Mouse (Mus musculus): ENCODE results near the gene Ldlr. TPM values are rescaled to one million over a fixed set of nuclear protein-coding genes. Genes with fewer than 3 reads are reported as not detected.

The Ldlr gene
- polyA plus RNA-seq, 1 experiment from 2014 or later = 76.7 TPM

DNA sequence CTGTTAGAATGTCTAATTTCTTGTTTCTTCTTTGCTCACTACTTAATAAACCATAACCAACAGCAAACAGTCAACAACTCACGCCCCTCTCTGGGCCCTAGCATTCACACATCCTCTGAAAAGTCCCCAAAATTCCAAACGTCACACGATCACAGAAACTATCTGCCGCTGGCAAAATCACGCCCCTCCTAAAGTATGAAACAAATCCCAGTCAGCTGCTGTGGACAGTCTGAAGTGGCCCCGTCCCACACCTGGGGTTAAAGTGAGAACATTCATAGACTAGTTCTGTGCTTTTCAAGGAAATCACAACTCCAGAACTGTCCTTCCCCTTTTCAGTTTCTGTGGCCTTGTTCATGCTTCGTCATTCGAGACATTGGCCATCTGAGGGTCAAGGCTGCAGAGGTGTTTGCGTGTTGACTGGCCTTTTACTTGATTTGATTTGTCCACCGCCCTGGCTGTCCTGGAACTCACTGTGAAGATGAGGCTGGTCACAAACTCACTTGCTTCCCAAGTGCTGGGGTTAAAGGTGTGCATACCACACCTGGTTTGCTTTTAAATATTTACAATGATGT, 5.1 kb downstream of the Ldlr start:
- H3K4me2 ChIP-seq (replicated peaks) = no peak overlapping the region; the same call in 1 of the 2 replicates
- no peak overlapping the region for H3K9ac ChIP-seq
- no peaks in the 10 kb centered on the region for H3K9me3 ChIP-seq
- H3K27ac ChIP-seq = no peak overlapping the region
- H3K36me3 ChIP-seq = peaks cover 30% of the 10 kb centered on the region
- no peak for ATAC-seq
- H3K4me3 ChIP-seq (replicated peaks) = no peak overlapping the region
- H3K4me1 ChIP-seq (replicated peaks) = peaks cover 40% of the 10 kb centered on the region
- H3K27me3 ChIP-seq (replicated peaks) = no peaks in the 10 kb centered on the region
- WGBS = 74% methylated on average over 10 of the region's 10 CpGs

DNA sequence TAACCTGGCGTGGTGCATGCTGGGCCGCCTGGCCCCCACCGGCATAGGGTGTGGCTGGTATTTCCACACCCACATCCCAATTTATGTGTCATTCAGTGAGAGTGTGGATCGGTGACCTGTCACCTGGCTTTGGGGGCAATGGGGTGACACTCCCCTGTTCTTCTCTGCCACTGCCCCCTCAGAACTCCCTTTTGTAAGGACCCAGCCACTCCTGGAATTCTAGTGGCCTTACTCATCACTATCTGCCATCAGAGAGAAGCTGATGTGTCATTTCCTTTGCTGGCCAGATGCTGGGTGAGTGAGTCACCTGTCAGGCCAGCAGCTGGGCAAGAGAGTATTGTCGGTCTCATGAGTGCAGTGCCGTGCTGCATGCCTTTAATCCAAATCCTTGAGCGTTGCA, 6.0 kb downstream of the Ldlr start:
- no peak overlapping the region for H3K27ac ChIP-seq
- no peak for ATAC-seq
- no peak overlapping the region for H3K9ac ChIP-seq
- peaks cover 39% of the 10 kb centered on the region for H3K36me3 ChIP-seq
- no peak overlapping the region for H3K4me3 ChIP-seq (replicated peaks)
- H3K27me3 ChIP-seq (replicated peaks) = no peaks in the 10 kb centered on the region
- no peak overlapping the region for H3K4me2 ChIP-seq (replicated peaks)
- no peaks in the 10 kb centered on the region for H3K9me3 ChIP-seq
- 63% methylated on average over 7 of the region's 7 CpGs for WGBS
- H3K4me1 ChIP-seq (replicated peaks) = peaks cover 40% of the 10 kb centered on the region

DNA sequence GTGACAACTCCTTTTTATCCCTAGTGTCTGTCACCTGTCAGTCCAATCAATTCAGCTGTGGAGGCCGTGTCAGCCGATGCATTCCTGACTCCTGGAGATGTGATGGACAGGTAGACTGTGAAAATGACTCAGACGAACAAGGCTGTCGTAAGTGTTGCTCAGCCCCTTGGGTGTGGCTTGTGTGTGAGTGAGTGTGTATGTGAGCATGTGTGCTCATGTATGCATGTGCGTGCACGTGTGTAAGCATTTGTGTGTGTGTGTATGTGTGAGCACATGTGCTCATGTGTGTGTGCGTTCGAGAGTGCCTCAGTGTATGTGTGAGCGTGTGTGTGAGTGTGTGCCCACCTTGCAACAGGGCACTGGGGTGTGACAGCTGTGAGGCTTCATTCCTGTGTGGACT, 9.0 kb downstream of the Ldlr start:
- 86% methylated on average over 9 of the region's 9 CpGs for WGBS
- Histone ChIP-seq H3K9me3 (no peaks in the 10 kb centered on the region), H3K27me3 (replicated peaks) (no peaks in the 10 kb centered on the region), H3K27ac (no peak overlapping the region), H3K9ac (no peak overlapping the region), H3K4me3 (replicated peaks) (no peak overlapping the region), H3K4me1 (replicated peaks) (peaks cover 23% of the 10 kb centered on the region), H3K36me3 (peaks cover 60% of the 10 kb centered on the region), H3K4me2 (replicated peaks) (no peak overlapping the region)
- ATAC-seq = no peak

DNA sequence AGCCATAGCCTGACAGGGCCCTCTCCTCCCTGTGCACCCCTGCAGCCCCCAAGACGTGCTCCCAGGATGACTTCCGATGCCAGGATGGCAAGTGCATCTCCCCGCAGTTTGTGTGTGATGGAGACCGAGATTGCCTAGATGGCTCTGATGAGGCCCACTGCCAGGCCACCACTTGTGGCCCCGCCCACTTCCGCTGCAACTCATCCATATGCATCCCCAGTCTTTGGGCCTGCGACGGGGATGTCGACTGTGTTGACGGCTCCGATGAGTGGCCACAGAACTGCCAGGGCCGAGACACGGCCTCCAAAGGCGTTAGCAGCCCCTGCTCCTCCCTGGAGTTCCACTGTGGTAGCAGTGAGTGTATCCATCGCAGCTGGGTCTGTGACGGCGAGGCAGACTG, 10.2 kb downstream of the Ldlr start:
- Histone ChIP-seq H3K4me3 (replicated peaks) (no peak overlapping the region), H3K4me1 (replicated peaks) (peaks cover 15% of the 10 kb centered on the region), H3K9me3 (no peaks in the 10 kb centered on the region), H3K27me3 (replicated peaks) (no peaks in the 10 kb centered on the region), H3K9ac (no peak overlapping the region), H3K27ac (peak overlapping the region; percentile 52; the same call in 1 of the 2 replicates), H3K4me2 (replicated peaks) (no peak overlapping the region), H3K36me3 (peaks cover 71% of the 10 kb centered on the region)
- WGBS = 91% methylated on average over 17 of the region's 17 CpGs
- ATAC-seq = peak; percentile 4; the same call in 1 of the 2 replicates

DNA sequence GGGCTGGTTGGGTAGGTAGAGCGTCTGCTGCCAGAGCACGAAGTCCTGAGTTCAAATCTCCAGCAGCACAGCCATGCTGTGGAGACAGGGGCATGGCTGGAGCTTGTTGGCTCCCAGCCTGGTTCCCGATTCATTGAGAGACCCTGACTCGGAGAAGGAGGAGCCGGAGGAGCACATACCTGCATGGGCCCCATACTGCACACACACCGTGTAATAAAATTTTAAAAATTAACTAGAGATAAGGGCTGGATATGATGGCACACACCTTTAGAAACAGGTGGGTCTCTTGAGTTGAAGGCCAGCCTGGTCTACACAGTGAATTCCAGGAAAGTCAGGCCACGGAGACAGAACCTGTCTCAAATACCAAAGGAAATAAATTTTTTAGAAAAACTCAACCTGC, 10.7 kb downstream of the Ldlr start:
- peak; percentile 75 for ATAC-seq
- WGBS = 75% methylated on average over 7 of the region's 7 CpGs
- peaks cover 75% of the 10 kb centered on the region for H3K36me3 ChIP-seq

DNA sequence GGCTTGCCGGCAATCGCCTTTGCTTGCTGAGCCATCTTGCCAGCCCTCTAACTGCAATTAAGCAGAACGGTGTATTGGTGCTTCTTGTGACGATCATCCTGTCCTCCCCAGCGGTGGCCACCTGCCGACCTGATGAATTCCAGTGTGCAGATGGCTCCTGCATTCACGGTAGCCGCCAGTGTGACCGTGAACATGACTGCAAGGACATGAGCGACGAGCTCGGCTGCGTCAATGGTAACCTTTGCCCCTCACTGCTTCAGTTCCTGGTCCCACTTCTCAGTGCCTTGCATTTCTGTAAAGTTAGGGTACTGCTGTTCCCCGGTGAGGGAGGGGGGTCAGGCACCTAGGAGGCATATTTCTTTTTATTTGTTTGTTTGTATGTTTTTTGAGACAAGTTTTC, 11.8 kb downstream of the Ldlr start:
- Histone ChIP-seq H3K4me2 (replicated peaks) (no peak overlapping the region), H3K4me1 (replicated peaks) (peaks cover 3% of the 10 kb centered on the region), H3K9me3 (no peaks in the 10 kb centered on the region), H3K27ac (0 out of 2 replicates have a peak overlapping the region, but pooled peaks have one; percentile 22), H3K4me3 (replicated peaks) (no peak overlapping the region), H3K9ac (no peak overlapping the region), H3K36me3 (peaks cover 81% of the 10 kb centered on the region), H3K27me3 (replicated peaks) (no peaks in the 10 kb centered on the region)
- WGBS = 87% methylated on average over 14 of the region's 14 CpGs
- ATAC-seq = no peak

More for the DNA sequence above, 10.7 kb downstream of the Ldlr start:
- Histone ChIP-seq H3K9me3 (no peaks in the 10 kb centered on the region), H3K4me3 (replicated peaks) (no peak overlapping the region), H3K4me2 (replicated peaks) (no peak overlapping the region), H3K9ac (no peak overlapping the region), H3K27me3 (replicated peaks) (no peaks in the 10 kb centered on the region), H3K27ac (peak overlapping the region; percentile 52; the same call in 1 of the 2 replicates), H3K4me1 (replicated peaks) (peaks cover 9% of the 10 kb centered on the region)

DNA sequence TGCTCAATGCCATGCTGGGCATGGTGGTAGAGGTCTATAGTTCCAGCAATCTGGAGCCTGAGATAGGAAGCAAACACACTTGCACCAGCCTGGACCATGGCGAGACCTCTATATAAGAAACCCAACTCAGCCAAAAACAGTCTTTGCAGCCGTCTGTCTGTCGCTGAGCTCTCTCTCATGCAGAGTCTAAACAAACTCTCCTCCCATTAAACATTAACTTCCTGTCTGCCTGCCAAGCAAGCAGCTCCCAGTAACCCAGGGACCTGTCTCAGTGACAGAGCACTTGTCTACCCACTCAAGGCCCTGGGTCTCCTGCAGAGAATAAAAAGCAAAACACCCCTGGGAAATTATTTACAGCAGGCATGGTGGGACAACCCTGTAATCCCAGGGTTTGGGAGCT, 13.3 kb downstream of the Ldlr start:
- Histone ChIP-seq H3K36me3 (peaks cover 75% of the 10 kb centered on the region), H3K4me2 (replicated peaks) (no peak overlapping the region), H3K4me1 (replicated peaks) (peaks cover 3% of the 10 kb centered on the region), H3K9me3 (no peaks in the 10 kb centered on the region), H3K27ac (peak overlapping the region; percentile 60), H3K4me3 (replicated peaks) (no peak overlapping the region), H3K9ac (no peak overlapping the region), H3K27me3 (replicated peaks) (no peaks in the 10 kb centered on the region)
- ATAC-seq = peak; percentile 24; the same call in 1 of the 2 replicates
- 18% methylated on average over 3 of the region's 3 CpGs for WGBS

DNA sequence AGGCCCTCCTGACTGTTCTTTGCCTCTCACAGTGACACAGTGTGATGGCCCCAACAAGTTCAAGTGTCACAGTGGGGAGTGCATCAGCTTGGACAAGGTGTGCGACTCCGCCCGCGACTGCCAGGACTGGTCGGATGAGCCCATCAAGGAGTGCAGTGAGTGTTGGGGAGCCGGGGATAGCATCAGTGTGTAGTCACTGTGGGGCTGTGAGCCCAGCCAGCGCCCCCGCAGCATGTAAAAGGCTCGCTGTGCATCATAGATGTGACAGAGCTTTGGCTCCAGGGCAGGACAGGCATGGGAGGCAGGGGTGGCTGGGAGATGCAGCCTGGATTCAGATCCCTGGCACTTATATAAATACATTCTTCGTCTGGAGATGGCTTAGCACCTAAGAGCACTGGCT, 13.9 kb downstream of the Ldlr start:
- Histone ChIP-seq H3K36me3 (peaks cover 77% of the 10 kb centered on the region), H3K4me3 (replicated peaks) (no peak overlapping the region), H3K9ac (no peak overlapping the region), H3K4me1 (replicated peaks) (peaks cover 3% of the 10 kb centered on the region), H3K9me3 (no peaks in the 10 kb centered on the region), H3K27me3 (replicated peaks) (no peaks in the 10 kb centered on the region), H3K27ac (no peak overlapping the region), H3K4me2 (replicated peaks) (no peak overlapping the region)
- no peak for ATAC-seq
- 86% methylated on average over 10 of the region's 10 CpGs for WGBS

DNA sequence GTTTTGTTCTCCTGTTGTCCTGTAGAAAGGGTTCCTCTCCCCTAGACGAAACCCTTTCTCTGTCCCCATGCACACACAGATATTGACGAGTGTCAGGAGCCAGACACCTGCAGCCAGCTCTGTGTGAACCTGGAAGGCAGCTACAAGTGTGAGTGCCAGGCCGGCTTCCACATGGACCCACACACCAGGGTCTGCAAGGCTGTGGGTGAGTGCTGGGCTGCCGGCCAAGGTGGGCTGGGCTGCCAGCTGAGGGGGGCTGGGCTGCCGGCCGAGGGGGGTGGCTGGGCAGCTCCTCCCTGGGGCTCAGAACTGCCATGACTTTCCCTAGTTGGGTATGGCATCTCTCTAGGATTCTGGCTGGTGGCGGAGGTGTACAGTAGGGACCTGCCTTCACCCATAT, 15.5 kb downstream of the Ldlr start:
- Histone ChIP-seq H3K36me3 (peaks cover 73% of the 10 kb centered on the region), H3K27me3 (replicated peaks) (no peaks in the 10 kb centered on the region), H3K9ac (no peak overlapping the region), H3K27ac (no peak overlapping the region), H3K9me3 (no peaks in the 10 kb centered on the region), H3K4me1 (replicated peaks) (peaks cover 3% of the 10 kb centered on the region), H3K4me2 (replicated peaks) (no peak overlapping the region), H3K4me3 (replicated peaks) (no peak overlapping the region)
- no peak for ATAC-seq
- WGBS = 83% methylated on average over 7 of the region's 7 CpGs

DNA sequence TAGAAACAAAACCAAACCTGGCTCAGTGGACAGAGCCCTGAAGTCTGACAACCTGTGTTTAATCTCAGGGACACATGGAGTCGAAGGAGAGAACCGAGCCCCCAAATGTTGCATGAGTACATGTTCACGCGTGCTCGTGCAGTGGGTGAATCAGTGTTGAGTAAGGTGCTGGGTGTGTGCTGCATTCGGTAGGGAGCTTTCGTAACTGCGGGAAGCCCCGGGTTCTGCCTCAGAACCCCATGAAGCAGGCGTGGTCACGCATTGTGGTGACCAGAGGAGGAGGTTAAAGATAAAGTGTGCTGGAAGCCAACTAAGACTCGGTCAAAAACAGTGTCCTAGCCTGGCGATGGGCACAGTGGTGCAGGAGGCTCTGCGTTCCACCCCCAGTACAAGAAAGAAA, 17.1 kb downstream of the Ldlr start:
- Histone ChIP-seq H3K9ac (no peak overlapping the region), H3K4me3 (replicated peaks) (no peak overlapping the region), H3K27me3 (replicated peaks) (no peaks in the 10 kb centered on the region), H3K36me3 (peaks cover 68% of the 10 kb centered on the region), H3K27ac (no peak overlapping the region), H3K9me3 (no peaks in the 10 kb centered on the region), H3K4me1 (replicated peaks) (peaks cover 3% of the 10 kb centered on the region; the same call in 1 of the 2 replicates), H3K4me2 (replicated peaks) (no peak overlapping the region)
- ATAC-seq = no peak
- 96% methylated on average over 14 of the region's 14 CpGs for WGBS

DNA sequence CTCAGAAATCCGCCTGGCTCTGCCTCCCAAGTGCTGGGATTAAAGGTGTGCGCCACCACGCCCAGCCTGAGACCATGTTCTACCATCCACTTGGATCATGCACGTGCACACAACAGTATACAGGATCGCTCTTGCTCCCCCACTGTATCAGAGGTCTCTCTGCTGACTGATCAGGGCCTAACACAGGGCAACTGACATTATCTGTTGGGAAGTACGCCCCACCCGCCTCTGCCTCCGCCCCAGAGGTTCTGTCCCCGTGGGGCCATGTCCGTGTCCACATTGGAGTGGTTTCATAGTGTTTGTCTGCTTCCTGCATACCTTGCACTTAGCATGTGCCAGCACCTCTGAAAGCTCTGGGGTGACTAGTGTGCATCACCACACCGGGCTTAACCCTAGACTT, 18.2 kb downstream of the Ldlr start:
- no peak for ATAC-seq
- Histone ChIP-seq H3K9ac (no peak overlapping the region), H3K4me2 (replicated peaks) (no peak overlapping the region), H3K4me1 (replicated peaks) (peaks cover 3% of the 10 kb centered on the region; the same call in 1 of the 2 replicates), H3K4me3 (replicated peaks) (no peak overlapping the region), H3K36me3 (peaks cover 72% of the 10 kb centered on the region), H3K27ac (no peak overlapping the region), H3K9me3 (no peaks in the 10 kb centered on the region), H3K27me3 (replicated peaks) (no peaks in the 10 kb centered on the region)
- 93% methylated on average over 11 of the region's 11 CpGs for WGBS

DNA sequence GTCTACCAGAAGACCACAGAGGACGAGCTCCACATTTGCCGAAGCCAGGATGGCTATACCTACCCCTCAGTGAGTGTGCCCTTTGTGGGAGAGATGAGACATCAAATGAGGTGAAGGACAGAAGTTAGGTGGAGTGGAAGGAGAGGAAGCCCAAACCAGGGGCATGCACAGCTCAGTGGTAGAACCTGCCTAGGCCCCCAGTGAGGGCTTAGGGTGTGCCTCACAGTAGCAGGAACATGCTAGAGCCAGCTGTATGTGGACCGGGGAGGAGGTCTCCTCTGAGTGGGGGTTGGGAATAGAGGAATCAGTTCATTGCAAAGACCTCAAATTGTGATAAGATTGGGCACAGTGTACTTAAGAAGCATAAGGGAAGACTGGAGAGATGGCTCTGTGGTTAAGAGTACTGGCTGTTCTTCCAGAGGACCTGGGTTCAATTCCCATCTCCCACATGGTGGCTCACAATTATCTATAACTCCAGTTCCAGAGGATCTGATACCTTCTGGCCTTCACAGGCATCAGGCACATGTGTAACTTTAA, 24.0 kb downstream of the Ldlr start:
- WGBS = 85% methylated on average over 3 of the region's 3 CpGs
- H3K4me3 ChIP-seq (replicated peaks) = no peak overlapping the region
- no peak for ATAC-seq
- peaks cover 10% of the 10 kb centered on the region for H3K4me1 ChIP-seq (replicated peaks)
- no peaks in the 10 kb centered on the region for H3K27me3 ChIP-seq (replicated peaks)
- H3K9ac ChIP-seq = no peak overlapping the region
- H3K9me3 ChIP-seq = no peaks in the 10 kb centered on the region
- no peak overlapping the region for H3K27ac ChIP-seq
- peaks cover 53% of the 10 kb centered on the region for H3K36me3 ChIP-seq
- H3K4me2 ChIP-seq (replicated peaks) = no peak overlapping the region

DNA sequence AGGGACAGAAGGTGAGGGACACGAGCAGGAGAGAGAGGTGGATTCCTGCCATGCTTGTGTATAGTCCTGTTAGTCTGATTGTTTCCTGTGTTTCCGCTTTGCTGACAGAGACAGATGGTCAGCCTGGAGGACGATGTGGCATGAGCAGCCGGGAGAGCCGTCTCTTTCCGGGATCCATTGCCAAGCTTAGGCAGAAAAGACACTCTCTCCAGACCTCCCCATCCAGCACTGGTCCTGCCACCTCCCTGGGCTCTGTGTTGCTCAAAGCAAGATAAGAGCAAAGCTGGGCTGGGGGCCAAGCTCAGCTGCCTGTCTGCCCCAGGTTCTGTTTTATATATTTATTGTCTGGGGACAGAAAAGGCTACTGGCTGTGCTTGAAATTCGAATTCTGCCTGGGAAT, 24.8 kb downstream of the Ldlr start:
- H3K27ac ChIP-seq = 0 out of 2 replicates have a peak overlapping the region, but pooled peaks have one; percentile 11
- H3K4me1 ChIP-seq (replicated peaks) = peaks cover 13% of the 10 kb centered on the region
- 45% methylated on average over 7 of the region's 7 CpGs for WGBS
- no peak overlapping the region for H3K4me3 ChIP-seq (replicated peaks)
- H3K36me3 ChIP-seq = peaks cover 47% of the 10 kb centered on the region
- no peaks in the 10 kb centered on the region for H3K27me3 ChIP-seq (replicated peaks)
- no peak for ATAC-seq
- H3K9me3 ChIP-seq = no peaks in the 10 kb centered on the region
- no peak overlapping the region for H3K4me2 ChIP-seq (replicated peaks)
- H3K9ac ChIP-seq = no peak overlapping the region

Measured in intestine, embryonic 15.5 days (tissue).